Mouse (Mus musculus) layer of hippocampus, adult 11-12 months (tissue): ENCODE results near the gene Tmsb15a.
A peak's percentile ranks its signal among the peaks of the same experiment; 100 is the strongest.
"Not testable (repeated sequence)": the region's sequence is repeated elsewhere in the genome, so short reads cannot be mapped to it uniquely, and the experiment has no call there.

ENCODE experiments used
- DNase-seq: peaks from one replicate; pipeline ENCODE4 v3.0.0; 2022; ENCODE audit warnings: low spot score

Tmsb15a gene

GRCm38 (mm10) chrX:135725161-135725560, at the start of gene Tmsb15a:
Gene Tmsb15a (minus strand): TSS chrX:135725261.
- no peak for DNase-seq

GRCm38 (mm10) chrX:135768565-135768964, 43.5 kb upstream of the Tmsb15a start:
- DNase-seq = no peak

DNA sequence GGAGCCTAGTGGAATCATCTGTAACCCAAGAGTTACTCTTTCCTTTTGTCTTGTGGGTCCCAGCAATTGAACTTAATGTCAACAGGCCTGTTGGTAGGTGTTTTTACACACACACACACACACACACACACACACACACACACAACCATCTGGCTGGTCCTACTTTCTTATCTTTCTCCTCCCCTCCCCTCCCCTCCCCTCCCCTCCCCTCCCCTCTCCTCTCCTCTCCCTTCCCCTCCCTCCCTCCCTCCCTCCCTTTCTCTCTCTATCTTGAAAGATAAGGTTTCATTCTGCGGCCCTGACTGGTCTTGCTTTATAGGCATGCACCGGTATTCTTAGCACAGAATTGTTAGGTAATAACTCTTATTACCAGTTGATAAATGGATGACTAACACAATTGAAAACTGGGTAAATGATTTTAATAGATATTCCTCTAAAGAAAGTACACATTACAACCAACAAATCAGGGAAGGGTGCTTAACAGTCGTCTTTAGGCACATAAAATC, 43.0 kb upstream of the Tmsb15a start:
- DNase-seq = no peak

GRCm38 (mm10) chrX:135761707-135762106, 36.6 kb upstream of the Tmsb15a start:
- DNase-seq = peak; percentile 25

- peak; percentile 81 for DNase-seq
Measured at GRCm38 (mm10) chrX:135752832-135753231, 27.8 kb upstream of the Tmsb15a start.

DNA sequence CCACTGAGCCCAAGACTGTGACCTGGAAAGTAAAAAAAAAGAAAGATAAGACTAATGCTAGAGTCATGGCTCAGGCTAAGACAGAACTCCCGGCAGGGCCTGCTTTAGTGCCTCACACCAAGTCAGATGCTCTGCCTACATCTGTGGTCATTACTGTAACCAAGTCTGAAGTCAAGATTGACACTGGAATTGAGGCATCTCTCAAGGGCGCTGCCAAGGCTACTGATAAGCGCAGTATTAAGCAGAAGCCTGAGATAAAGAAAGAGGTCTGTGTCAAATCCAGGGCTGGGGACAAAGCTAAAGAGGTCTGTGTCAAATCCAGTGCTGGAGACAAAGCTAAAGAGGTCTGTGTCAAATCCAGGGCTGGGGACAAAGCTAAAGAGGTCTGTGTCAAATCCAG, 20.3 kb upstream of the Tmsb15a start:
- not testable (repeated sequence) for DNase-seq

DNA sequence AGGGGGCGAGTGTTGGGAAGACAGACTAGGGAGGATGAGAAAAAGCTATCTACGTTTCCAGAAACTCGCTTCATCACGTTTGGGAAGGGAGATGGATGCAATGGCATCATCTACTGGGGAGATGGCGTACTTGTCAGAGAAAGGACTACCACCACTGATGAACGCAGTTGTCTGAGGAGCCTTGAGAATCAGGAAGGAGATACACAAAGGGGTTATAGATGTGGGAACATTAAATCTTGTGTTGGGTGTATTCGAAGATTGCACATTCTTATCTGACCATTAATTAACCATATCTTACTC, 17.9 kb upstream of the Tmsb15a start:
- no peak for DNase-seq

DNA sequence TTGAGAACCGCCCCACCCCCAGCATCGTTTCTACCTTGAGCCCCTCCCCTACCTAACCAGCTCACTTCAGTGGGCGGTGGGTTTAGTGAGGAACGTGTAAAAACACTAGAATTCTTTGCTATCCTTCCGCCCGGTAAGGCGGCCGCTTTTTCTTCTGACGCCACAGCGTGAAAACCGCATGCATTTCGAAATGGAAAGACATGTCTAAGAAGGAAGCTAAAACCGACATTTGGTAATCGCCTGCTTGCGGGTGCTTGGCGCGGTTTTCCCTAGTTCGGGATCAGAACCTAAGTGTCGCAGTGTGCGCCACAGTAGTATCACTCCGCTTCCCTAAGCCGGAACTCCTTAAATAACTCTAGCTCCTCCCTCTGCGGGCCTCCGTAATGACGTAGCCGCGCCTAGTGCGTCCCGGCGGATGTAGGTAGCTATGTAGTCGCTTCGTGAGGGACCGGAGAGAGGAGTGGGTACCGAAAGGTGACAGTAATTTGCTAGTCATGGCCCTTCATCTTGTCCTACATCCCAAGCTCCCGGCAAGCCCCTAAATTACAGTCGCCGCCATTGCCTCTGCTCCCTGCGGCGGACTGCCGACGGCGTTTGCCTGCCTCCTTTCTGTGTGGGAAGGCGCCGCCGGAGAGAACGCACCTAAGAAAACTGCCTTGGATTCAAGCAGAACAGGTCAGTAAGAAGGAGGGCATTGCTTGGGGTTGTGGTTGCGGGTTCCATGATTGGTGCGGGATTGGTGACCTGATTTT, 17.4 kb upstream of the Tmsb15a start, which contains the start of the genes Armcx5 and Gprasp1:
Gene Armcx5, plus strand, starts transcription at position 430 of the 752 bp plus-strand sequence.
Gene Gprasp1, plus strand, starts transcription at position 430 of the 752 bp plus-strand sequence.
- peak; percentile 89 for DNase-seq

- DNase-seq = no peak
Measured at GRCm38 (mm10) chrX:135738730-135739520, 13.9 kb upstream of the Tmsb15a start.

- DNase-seq = no peak
Measured at GRCm38 (mm10) chrX:135712845-135713244, 12.2 kb downstream of the Tmsb15a start.

- DNase-seq = no peak
Measured at GRCm38 (mm10) chrX:135704349-135704748, 20.7 kb downstream of the Tmsb15a start.

DNA sequence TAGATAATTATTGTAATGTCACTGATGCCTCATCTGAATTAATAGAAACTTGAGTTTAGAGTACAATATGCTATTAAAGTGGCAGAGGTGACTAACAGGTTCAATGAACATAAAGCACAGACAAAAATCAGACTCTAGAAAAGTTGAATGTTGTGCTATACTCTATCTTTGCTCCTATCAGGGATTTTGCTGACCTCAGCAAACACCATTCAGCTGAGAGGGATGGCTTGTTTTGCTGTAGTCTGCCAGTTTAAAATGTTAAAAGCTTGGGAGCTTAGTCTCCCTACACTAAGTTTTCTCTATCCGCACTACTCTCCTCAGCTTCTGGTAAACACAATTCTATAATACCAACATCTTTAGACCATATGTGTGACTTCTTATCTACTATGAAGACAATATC, 21.9 kb downstream of the Tmsb15a start:
- DNase-seq = no peak

- no peak for DNase-seq
Measured at GRCm38 (mm10) chrX:135693633-135694032, 31.4 kb downstream of the Tmsb15a start, which contains the start of gene Tcp11x2. Gene Tcp11x2 (minus strand): TSS chrX:135693790.

- no peak for DNase-seq
Measured at GRCm38 (mm10) chrX:135687802-135688201, 37.3 kb downstream of the Tmsb15a start.

GRCm38 (mm10) chrX:135681858-135682257, 43.2 kb downstream of the Tmsb15a start:
- DNase-seq = no peak
